Mouse (Mus musculus) mouse embryonic stem cell (cell line): ENCODE measurements around the gene G0s2.

Source experiments
- in situ Hi-C, 2 experiments: fragments of 300-500 bp; cut with MboI; formaldehyde crosslinking; loops; 1 replicate in 1 of 2; 3 replicates in 1 of 2; pipeline ENCODE4 v1.14.3; 2019 to 2020; ENCODE audit warnings: low sequenced_read_pairs in 2 of 2, low pct_unique_long_range_greater_than_20kb in 1 of 2, mixed read lengths in 1 of 2; ENCODE audit not compliant: unreplicated experiment in 1 of 2

G0s2 gene

DNA sequence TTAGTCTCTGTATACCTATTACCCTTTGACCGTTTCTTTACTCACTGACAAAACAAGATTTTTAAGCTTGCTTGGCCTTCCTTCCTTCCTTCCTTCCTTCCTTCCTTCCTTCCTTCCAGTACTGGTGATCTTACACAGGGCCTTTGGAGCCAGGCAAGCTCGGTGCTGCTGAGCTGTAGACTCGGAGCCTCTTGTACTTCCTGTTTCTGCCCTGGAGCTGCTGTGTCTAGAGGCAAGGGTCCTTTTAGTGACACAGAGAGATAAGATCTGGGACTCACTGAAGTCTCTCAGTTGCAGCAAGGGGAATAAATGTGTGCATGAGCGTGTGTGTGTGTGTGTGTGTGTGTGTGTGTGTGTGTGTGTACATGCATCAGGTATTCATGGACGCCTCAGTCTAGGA is 42.1 kb downstream of the G0s2 start:
- in situ Hi-C loops, result no loop called here

DNA sequence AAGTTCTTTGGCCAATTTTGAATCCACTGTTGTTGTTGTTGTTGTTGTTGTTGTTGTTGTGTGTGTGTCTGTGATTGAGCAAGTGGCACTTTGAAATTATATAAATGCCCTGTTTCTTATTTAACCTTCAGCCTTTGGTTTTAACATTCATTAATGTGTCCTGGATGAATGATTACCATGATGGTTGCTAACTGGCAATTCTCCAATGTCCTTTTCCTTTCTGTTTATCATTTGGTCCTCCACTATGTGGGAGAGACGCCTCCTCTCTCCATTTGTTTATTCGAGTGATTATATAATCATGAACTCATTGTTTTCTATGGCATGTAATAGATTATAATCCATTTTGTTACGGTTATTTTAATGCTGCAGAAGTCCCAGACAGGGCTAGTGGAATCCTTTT is 42.5 kb downstream of the G0s2 start:
- in situ Hi-C loops, result no loop called here

DNA sequence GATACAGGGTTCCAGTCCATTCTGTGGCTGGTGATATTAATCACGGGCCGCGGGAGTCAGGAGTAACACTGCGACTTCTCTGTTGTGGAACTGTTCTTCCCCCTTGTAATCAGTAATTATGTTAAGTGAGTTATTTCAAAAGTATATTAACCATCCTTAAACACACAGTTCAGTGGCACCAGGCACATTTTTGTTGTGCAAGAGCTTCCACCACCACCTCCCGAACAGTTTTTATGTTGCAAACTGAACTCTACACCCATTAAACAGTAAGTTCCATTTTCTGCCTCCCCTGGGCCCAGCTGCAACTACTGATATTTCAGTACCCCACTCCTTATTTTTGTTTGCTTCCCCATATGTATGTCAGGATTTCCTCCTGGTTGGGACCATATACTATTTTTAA is 43.4 kb downstream of the G0s2 start:
- in situ Hi-C loops, result no loop called here

DNA sequence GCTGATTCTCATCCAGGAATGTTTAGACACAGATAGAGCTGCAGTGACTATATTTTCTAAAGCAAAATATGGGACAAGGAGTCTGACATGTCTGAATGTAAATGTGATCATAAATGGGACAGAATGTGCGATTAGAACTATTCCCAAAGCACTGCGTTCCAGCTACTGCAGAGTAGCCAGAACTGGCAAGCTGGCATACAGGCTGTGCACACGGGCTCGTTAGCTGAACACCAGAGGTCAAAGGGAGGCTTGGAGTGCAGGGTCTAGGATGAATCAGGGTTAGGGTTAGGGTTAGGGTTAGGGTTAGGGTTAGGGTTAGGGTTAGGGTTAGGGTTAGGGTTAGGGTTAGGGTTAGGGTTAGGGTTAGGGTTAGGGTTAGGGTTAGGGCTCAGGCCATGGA is 45.5 kb downstream of the G0s2 start:
- in situ Hi-C loops, result no loop called here

DNA sequence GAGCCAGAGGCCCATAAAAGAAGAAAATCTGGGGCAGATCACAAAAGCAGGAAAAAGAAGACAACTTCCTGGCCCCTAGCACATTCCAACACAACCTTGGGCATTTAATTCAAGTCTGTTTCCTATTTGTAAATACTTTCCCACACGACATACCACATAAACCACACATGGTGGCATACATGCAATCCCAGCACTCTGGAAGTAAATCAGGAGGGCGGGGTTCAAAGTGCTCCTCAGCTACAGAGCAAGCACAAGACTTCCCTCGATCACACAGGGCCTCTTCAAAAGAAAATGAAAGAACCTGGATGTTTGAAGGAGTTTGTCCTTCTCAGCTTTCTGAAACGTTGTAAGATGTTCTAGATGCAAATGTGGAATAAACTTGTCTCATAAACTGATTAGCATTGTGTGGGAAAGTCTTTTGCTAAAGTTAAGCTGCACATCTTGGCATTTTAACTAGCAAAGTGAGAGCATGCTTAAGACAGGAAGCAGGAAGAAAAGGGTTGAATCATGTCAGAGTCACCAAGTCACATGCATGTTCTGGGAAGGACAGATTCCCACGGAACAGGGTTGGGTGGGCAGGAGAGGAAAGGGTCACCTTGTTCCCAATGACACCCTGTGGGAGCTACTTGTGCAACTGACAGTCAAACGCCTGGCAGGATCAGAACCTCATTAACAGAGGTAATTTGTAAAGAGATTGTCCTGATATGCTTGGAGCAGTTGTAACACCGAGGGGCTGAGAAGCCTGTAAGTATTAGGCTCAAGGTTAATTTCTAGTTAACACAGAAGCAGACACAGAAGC is 46.1 kb downstream of the G0s2 start:
- in situ Hi-C loops, result no loop called here

DNA sequence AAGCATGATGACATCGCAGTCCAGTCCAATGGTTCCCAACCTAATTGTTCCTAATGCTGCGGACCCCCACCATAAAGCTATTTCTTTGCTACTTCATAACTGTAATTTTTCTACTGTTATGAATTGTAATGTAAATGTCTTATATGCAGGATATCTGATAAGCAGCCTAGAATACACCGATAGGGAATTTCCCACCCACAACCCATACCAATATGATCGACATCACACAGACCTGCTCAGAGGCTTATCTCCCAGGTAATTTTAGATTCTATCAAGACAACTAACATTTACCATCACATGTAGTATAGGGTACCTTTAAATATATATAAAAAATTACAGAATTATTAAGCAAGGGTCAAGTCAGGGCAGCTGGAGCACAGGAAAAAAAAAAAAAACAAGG is 46.9 kb downstream of the G0s2 start:
- in situ Hi-C loops, result no loop called here

DNA sequence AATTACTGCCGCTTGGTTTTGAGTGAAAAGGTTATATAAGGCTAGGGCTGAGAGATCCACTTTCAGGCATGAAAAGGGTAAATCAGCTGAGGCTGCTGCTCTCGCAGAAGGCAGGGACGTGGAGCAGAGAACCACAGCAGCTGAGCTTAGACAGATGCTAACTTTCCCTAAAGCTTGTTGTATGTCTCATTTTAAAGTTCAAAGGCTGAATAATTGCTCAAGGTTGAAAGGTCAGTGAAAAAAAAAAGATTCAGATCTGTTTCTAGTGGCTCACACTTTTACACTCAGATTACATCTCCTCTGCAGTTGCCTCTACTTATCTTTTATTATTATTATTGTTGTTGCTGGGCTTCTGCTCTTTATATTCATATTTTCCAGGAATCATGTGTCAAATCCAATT is 47.5 kb downstream of the G0s2 start:
- in situ Hi-C loops, result no loop called here
